Mouse (Mus musculus): Measurements from ENCODE around the gene Cdkl1.

DNA sequence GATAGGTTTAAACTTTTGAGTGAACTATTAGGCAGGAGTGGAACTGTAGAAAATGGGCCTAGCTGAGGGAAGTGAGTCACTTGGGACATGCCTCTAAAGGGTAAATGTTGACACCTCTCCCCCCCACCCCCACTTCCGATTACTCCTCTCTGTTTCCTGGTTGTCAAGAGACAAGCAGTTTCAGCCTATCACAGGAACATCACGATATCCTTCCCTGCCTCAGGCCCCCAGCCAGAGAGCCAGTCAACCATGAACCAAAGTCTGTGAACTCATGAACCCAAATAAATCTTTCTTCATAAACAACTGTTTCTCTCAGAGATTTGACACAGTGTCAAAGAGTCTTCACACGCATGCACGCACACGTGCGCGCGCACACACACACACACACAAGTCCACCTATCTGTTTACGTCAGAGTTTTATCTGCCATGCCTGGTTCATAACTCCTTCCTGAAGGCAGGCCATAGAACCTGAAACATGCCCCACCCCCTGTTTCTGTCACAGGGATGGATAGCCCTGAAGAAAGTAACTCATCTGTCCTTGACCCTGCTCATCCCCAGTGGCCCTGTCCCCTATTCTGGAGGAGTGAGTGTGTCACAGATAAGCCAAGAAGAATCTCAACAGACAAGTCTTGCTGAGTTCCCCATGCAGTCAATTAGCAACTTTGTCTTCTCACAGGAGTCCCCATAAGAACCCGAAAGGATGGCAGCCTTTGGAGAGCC is 24.7 kb downstream of the Cdkl1 start:
- TF ChIP-seq CTCF (IDR thresholded peaks at IDR 0.05; ENCODE audit: low read depth) (no peak), EP300 (optimal IDR thresholded peaks at IDR 0.05) (no peak)
